Mouse (Mus musculus): ENCODE results near the gene Prss21.
A peak's percentile ranks its signal among the peaks of the same experiment; 100 is the strongest.

- TF ChIP-seq CTCF (conservative IDR thresholded peaks at IDR 0.05; ENCODE audit: low read length) (peak; percentile 96), NANOG (IDR thresholded peaks at IDR 0.05; ENCODE audit: borderline replicate concordance, low read length) (no peak), POU5F1 (IDR thresholded peaks at IDR 0.05; ENCODE audit: borderline replicate concordance, low read length) (no peak)
Measured at GRCm38 (mm10) chr17:23841145-23841544, 26.7 kb upstream of the Prss21 start.

Measured in E14TG2a.4 (cell line).